ENCODE assay signal across 25 mouse cellular contexts in genomic region chr11:42438978-42439377, GRCm38 (mm10). TPM values are rescaled to one million over a fixed set of nuclear protein-coding genes. Genes with fewer than 3 reads are reported as not detected.
A peak's percentile ranks its signal among the peaks of the same experiment; 100 is the strongest.
DNase-seq lines count a peak whose midpoint lies in the region; TF ChIP-seq lines count a peak whose summit lies in the region.
"Had no signal": no experiment of that assay in that cellular context is flagged by ENCODE, and none has a peak within 500 bp of the region (broad histone marks: within the 10 kb centered on the region; RNA-seq: fewer than 3 reads in every experiment).

No protein-coding gene starts in this region.

- H3K27ac ChIP-seq in left cerebral cortex, adult 2 months: peak overlapping the region; percentile 11; the same call in 1 of the 2 replicates
- H3K27ac ChIP-seq: embryonic facial prominence, embryonic 10.5 days; embryonic facial prominence, embryonic 12.5 days; forebrain, embryonic 13.5 days; forebrain, embryonic 15.5 days had no signal

- no peak for TF ChIP-seq POLR2A in brain, embryonic 14.5 days (IDR thresholded peaks at IDR 0.05; ENCODE audit: borderline replicate concordance, extremely low read depth, insufficient read depth, insufficient read length, poor library complexity, severe bottlenecking)

- intact Hi-C loops in left cerebral cortex, adult 2 months (cut with DNase I): no loop called here

- DNase-seq in left cerebral cortex, adult 2 months (ENCODE audit: extremely low spot score in 1 of 2, low spot score in 2 of 2): no peak
- no peak for DNase-seq in left cerebral cortex, adult 9 months (ENCODE audit: low spot score in 2 of 2)
- DNase-seq in right cerebral cortex, adult 18-20 months: peak; percentile 24
- no peak for DNase-seq in right cerebral cortex, postnatal 25 days
- DNase-seq in brain, adult 2 months (ENCODE audit: low read depth, low spot score): peak; percentile 62
- peak; percentile 11 for DNase-seq in brain, embryonic 14.5 days (ENCODE audit: low read depth)
- no peak for DNase-seq in embryo, embryonic 9.5 days (ENCODE audit: extremely low spot score)
- DNase-seq in spleen, postnatal 36 days (ENCODE audit: low spot score in 2 of 2): no peak
- DNase-seq: adrenal gland, adult 2 months; adrenal gland, postnatal 10 days; adrenal gland, postnatal 25 days; cerebellum, adult 11 months; cerebellum, adult 18-20 months; cerebellum, adult 8-10 months; cerebellum, adult 9-11 months; cerebellum, postnatal 14 days; cerebellum, postnatal 36 days; embryo, embryonic 11 days; forebrain, postnatal 0 days had no signal

- no peak overlapping the region for H3K4me3 ChIP-seq in left cerebral cortex, adult 2 months
- H3K4me3 ChIP-seq: embryonic facial prominence, embryonic 10.5 days; embryonic facial prominence, embryonic 12.5 days; forebrain, embryonic 13.5 days; forebrain, embryonic 15.5 days had no signal

- no peak for TF ChIP-seq CTCF in left cerebral cortex, adult 2 months (IDR thresholded peaks at IDR 0.05)
- TF ChIP-seq CTCF in brain, embryonic 14.5 days (IDR thresholded peaks at IDR 0.05; ENCODE audit: borderline replicate concordance, extremely low read depth, insufficient read depth, insufficient read length): no peak

RNA-seq across cellular contexts. Expression of gene Gabrb2, which starts 19.4 kb away (rescaled TPM):
- total RNA-seq in left cerebral cortex, adult 2 months (2021): 100 to 1,000 TPM; 185 to 192 TPM
- 13.0 and 19.5 TPM in 2 replicates for polyA plus RNA-seq in brain, embryonic 14.5 days (2012; rRNA removed)
- total RNA-seq: common myeloid progenitor, adult 5-6 weeks; MEL had no signal
- polyA plus RNA-seq: adrenal gland, adult 2 months had no signal

Comparison
In these comparisons a context has a peak if more than half of its experiments do, and no peak if none do; other contexts are left out.
1. DNase-seq: peak in right cerebral cortex, adult 18-20 months (single experiment), brain, adult 2 months (single experiment) and brain, embryonic 14.5 days (single experiment); none in left cerebral cortex, adult 2 months (0 of 2), left cerebral cortex, adult 9 months (0 of 2), right cerebral cortex, postnatal 25 days (single experiment), embryo, embryonic 9.5 days (single experiment) and spleen, postnatal 36 days (0 of 2).